Mouse (Mus musculus) stomach, postnatal 0 days (tissue): ENCODE measurements around the gene Tsfm.

ENCODE experiments used
- CTCF ChIP-seq: IDR thresholded peaks from 2 replicates; pipeline ENCODE4 v1.5.1; 2016; ENCODE audit warnings: antibody characterized with exemption, low read depth, mild to moderate bottlenecking, moderate library complexity
- EP300 ChIP-seq: optimal IDR thresholded peaks from 2 replicates; pipeline ENCODE3; 2016; ENCODE audit warnings: antibody characterized with exemption

GRCm38 (mm10) chr10:127048608-127049394, 18.2 kb upstream of the Tsfm start:
- TF ChIP-seq CTCF, result peak; percentile 36; the same call in 1 of the 2 replicates
- no peak for TF ChIP-seq EP300
